Mouse (Mus musculus): ENCODE results near the gene Cep295nl. TPM values are rescaled to one million over a fixed set of nuclear protein-coding genes. Genes with fewer than 3 reads are reported as not detected.

The Cep295nl gene
- polyA plus RNA-seq, 1 experiment from 2014 or later: 0.40 TPM

GRCm38 (mm10) chr11:118362971-118363518 lies 20.7 kb upstream of the Cep295nl start:
- H3K9ac ChIP-seq (ENCODE audit: low read length): peak overlapping the region; percentile 36
- DNase-seq (ENCODE audit: low spot score, missing footprints): peak; percentile 84

GRCm38 (mm10) chr11:118362501-118362900 lies 20.2 kb upstream of the Cep295nl start:
- H3K9me3 ChIP-seq (ENCODE audit: control insufficient read depth, low read length): no peaks in the 10 kb centered on the region
- no peak overlapping the region for H3K27ac ChIP-seq (ENCODE audit: low read depth, low read length)
- H3K4me3 ChIP-seq (ENCODE audit: low read depth, low read length): no peak overlapping the region
- H3K27me3 ChIP-seq (ENCODE audit: control insufficient read depth, insufficient read depth, low read length): no peaks in the 10 kb centered on the region
- no peak overlapping the region for H3K4me2 ChIP-seq
- H3K4me1 ChIP-seq (ENCODE audit: control insufficient read depth, insufficient read depth, low read length): no peaks in the 10 kb centered on the region; the same call in 1 of the 2 replicates
- no peak for ATAC-seq (ENCODE audit: low FRiP score)
- 54% methylated on average over 1 of the region's 1 CpGs for WGBS
- H3K9ac ChIP-seq (ENCODE audit: low read length): no peak overlapping the region
- no peak for DNase-seq (ENCODE audit: low spot score, missing footprints)
- H3K36me3 ChIP-seq (ENCODE audit: control insufficient read depth, insufficient read depth, low read length): no peaks in the 10 kb centered on the region

More at GRCm38 (mm10) chr11:118362971-118363518, 20.7 kb upstream of the Cep295nl start:
- H3K4me1 ChIP-seq (ENCODE audit: control insufficient read depth, insufficient read depth, low read length): no peaks in the 10 kb centered on the region; the same call in 1 of the 2 replicates
- no peak overlapping the region for H3K4me3 ChIP-seq (ENCODE audit: low read depth, low read length)
- H3K27ac ChIP-seq (ENCODE audit: low read depth, low read length): no peak overlapping the region
- H3K36me3 ChIP-seq (ENCODE audit: control insufficient read depth, insufficient read depth, low read length): no peaks in the 10 kb centered on the region
- WGBS: 8% methylated on average over 8 of the region's 8 CpGs
- ATAC-seq (ENCODE audit: low FRiP score): 0 out of 2 replicates have a peak, but pooled peaks have one; percentile 16
- H3K4me2 ChIP-seq: no peak overlapping the region
- H3K9me3 ChIP-seq (ENCODE audit: control insufficient read depth, low read length): no peaks in the 10 kb centered on the region
- H3K27me3 ChIP-seq (ENCODE audit: control insufficient read depth, insufficient read depth, low read length): no peaks in the 10 kb centered on the region

- H3K27me3 ChIP-seq (ENCODE audit: control insufficient read depth, insufficient read depth, low read length): no peaks in the 10 kb centered on the region
- H3K4me1 ChIP-seq (ENCODE audit: control insufficient read depth, insufficient read depth, low read length): no peaks in the 10 kb centered on the region; the same call in 1 of the 2 replicates
- no peak overlapping the region for H3K4me3 ChIP-seq (ENCODE audit: low read depth, low read length)
- WGBS: 80% methylated on average over 10 of the region's 10 CpGs
- no peak overlapping the region for H3K27ac ChIP-seq (ENCODE audit: low read depth, low read length)
- no peak overlapping the region for H3K4me2 ChIP-seq
- ATAC-seq (ENCODE audit: low FRiP score) (no peak), DNase-seq (ENCODE audit: low spot score, missing footprints) (no peak)
- no peaks in the 10 kb centered on the region for H3K36me3 ChIP-seq (ENCODE audit: control insufficient read depth, insufficient read depth, low read length)
- no peaks in the 10 kb centered on the region for H3K9me3 ChIP-seq (ENCODE audit: control insufficient read depth, low read length)
- H3K9ac ChIP-seq (ENCODE audit: low read length): no peak overlapping the region
These were observed 18.6 kb upstream of the Cep295nl start for GRCm38 (mm10) chr11:118360907-118361341.

- WGBS: 81% methylated on average over 7 of the region's 7 CpGs
- Histone ChIP-seq H3K27ac (ENCODE audit: low read depth, low read length) (no peak overlapping the region), H3K4me1 (ENCODE audit: control insufficient read depth, insufficient read depth, low read length) (no peaks in the 10 kb centered on the region; the same call in 1 of the 2 replicates)
These were observed 18.2 kb upstream of the Cep295nl start for GRCm38 (mm10) chr11:118360491-118360890.

GRCm38 (mm10) chr11:118355640-118356039 lies 13.3 kb upstream of the Cep295nl start, which contains the start of gene Timp2:
Gene Timp2 (minus strand): TSS chr11:118355740.
- Histone ChIP-seq H3K9me3 (ENCODE audit: control insufficient read depth, low read length) (no peaks in the 10 kb centered on the region), H3K9ac (ENCODE audit: low read length) (peak within 1 kb of the TSS; percentile 91), H3K4me2 (peak within 1 kb of the TSS; percentile 84), H3K4me3 (ENCODE audit: low read depth, low read length) (peak within 1 kb of the TSS; percentile 70), H3K4me1 (ENCODE audit: control insufficient read depth, insufficient read depth, low read length) (peaks cover 15% of the 10 kb centered on the region), H3K27ac (ENCODE audit: low read depth, low read length) (peak within 1 kb of the TSS; percentile 62; the same call in 1 of the 2 replicates), H3K36me3 (ENCODE audit: control insufficient read depth, insufficient read depth, low read length) (no peaks in the 10 kb centered on the region; the same call in 1 of the 2 replicates), H3K27me3 (ENCODE audit: control insufficient read depth, insufficient read depth, low read length) (no peaks in the 10 kb centered on the region)
- 27% methylated on average over 6 of the region's 6 CpGs for WGBS
- ATAC-seq (ENCODE audit: low FRiP score): peak; percentile 15; the same call in 1 of the 2 replicates
- DNase-seq (ENCODE audit: low spot score, missing footprints): no peak

More at GRCm38 (mm10) chr11:118360491-118360890, 18.2 kb upstream of the Cep295nl start:
- no peak overlapping the region for H3K4me2 ChIP-seq
- no peak overlapping the region for H3K9ac ChIP-seq (ENCODE audit: low read length)
- DNase-seq (ENCODE audit: low spot score, missing footprints): no peak
- no peaks in the 10 kb centered on the region for H3K9me3 ChIP-seq (ENCODE audit: control insufficient read depth, low read length)
- ATAC-seq (ENCODE audit: low FRiP score): no peak
- H3K27me3 ChIP-seq (ENCODE audit: control insufficient read depth, insufficient read depth, low read length): no peaks in the 10 kb centered on the region
- H3K4me3 ChIP-seq (ENCODE audit: low read depth, low read length): no peak overlapping the region
- H3K36me3 ChIP-seq (ENCODE audit: control insufficient read depth, insufficient read depth, low read length): no peaks in the 10 kb centered on the region

GRCm38 (mm10) chr11:118355205-118355604 lies 12.9 kb upstream of the Cep295nl start:
- peak overlapping the region; percentile 91 for H3K9ac ChIP-seq (ENCODE audit: low read length)
- under 1% methylated on average over 32 of the region's 43 CpGs for WGBS
- DNase-seq (ENCODE audit: low spot score, missing footprints) (peak; percentile 97), ATAC-seq (ENCODE audit: low FRiP score) (peak; percentile 94)
- H3K36me3 ChIP-seq (ENCODE audit: control insufficient read depth, insufficient read depth, low read length): no peaks in the 10 kb centered on the region; the same call in 1 of the 2 replicates
- peak overlapping the region; percentile 70 for H3K4me3 ChIP-seq (ENCODE audit: low read depth, low read length)
- peak overlapping the region; percentile 62; the same call in 1 of the 2 replicates for H3K27ac ChIP-seq (ENCODE audit: low read depth, low read length)
- peak overlapping the region; percentile 84 for H3K4me2 ChIP-seq
- H3K4me1 ChIP-seq (ENCODE audit: control insufficient read depth, insufficient read depth, low read length): peaks cover 15% of the 10 kb centered on the region
- H3K27me3 ChIP-seq (ENCODE audit: control insufficient read depth, insufficient read depth, low read length): no peaks in the 10 kb centered on the region
- no peaks in the 10 kb centered on the region for H3K9me3 ChIP-seq (ENCODE audit: control insufficient read depth, low read length)

GRCm38 (mm10) chr11:118354636-118355191 lies 12.4 kb upstream of the Cep295nl start:
- peak; percentile 67 for ATAC-seq (ENCODE audit: low FRiP score)
- peaks cover 15% of the 10 kb centered on the region for H3K4me1 ChIP-seq (ENCODE audit: control insufficient read depth, insufficient read depth, low read length)

GRCm38 (mm10) chr11:118349494-118349893 lies 7.2 kb upstream of the Cep295nl start:
- DNase-seq (ENCODE audit: low spot score, missing footprints) (no peak), ATAC-seq (ENCODE audit: low FRiP score) (no peak)
- H3K27ac ChIP-seq (ENCODE audit: low read depth, low read length): no peak overlapping the region
- H3K4me1 ChIP-seq (ENCODE audit: control insufficient read depth, insufficient read depth, low read length): peaks cover 14% of the 10 kb centered on the region
- no peak overlapping the region for H3K4me3 ChIP-seq (ENCODE audit: low read depth, low read length)
- H3K4me2 ChIP-seq: no peak overlapping the region
- no peaks in the 10 kb centered on the region for H3K9me3 ChIP-seq (ENCODE audit: control insufficient read depth, low read length)
- H3K9ac ChIP-seq (ENCODE audit: low read length): no peak overlapping the region
- 93% methylated on average over 5 of the region's 5 CpGs for WGBS
- H3K27me3 ChIP-seq (ENCODE audit: control insufficient read depth, insufficient read depth, low read length): no peaks in the 10 kb centered on the region
- H3K36me3 ChIP-seq (ENCODE audit: control insufficient read depth, insufficient read depth, low read length): no peaks in the 10 kb centered on the region; the same call in 1 of the 2 replicates

More at GRCm38 (mm10) chr11:118354636-118355191, 12.4 kb upstream of the Cep295nl start:
- Histone ChIP-seq H3K36me3 (ENCODE audit: control insufficient read depth, insufficient read depth, low read length) (no peaks in the 10 kb centered on the region; the same call in 1 of the 2 replicates), H3K27ac (ENCODE audit: low read depth, low read length) (peak overlapping the region; percentile 62; the same call in 1 of the 2 replicates), H3K9me3 (ENCODE audit: control insufficient read depth, low read length) (no peaks in the 10 kb centered on the region), H3K4me3 (ENCODE audit: low read depth, low read length) (peak overlapping the region; percentile 70), H3K9ac (ENCODE audit: low read length) (peak overlapping the region; percentile 91), H3K27me3 (ENCODE audit: control insufficient read depth, insufficient read depth, low read length) (no peaks in the 10 kb centered on the region), H3K4me2 (peak overlapping the region; percentile 84)
- no peak for DNase-seq (ENCODE audit: low spot score, missing footprints)
- WGBS: under 1% methylated on average over 47 of the region's 47 CpGs

GRCm38 (mm10) chr11:118348877-118349276 lies 6.6 kb upstream of the Cep295nl start:
- no peak for ATAC-seq (ENCODE audit: low FRiP score)
- Histone ChIP-seq H3K27ac (ENCODE audit: low read depth, low read length) (no peak overlapping the region), H3K4me1 (ENCODE audit: control insufficient read depth, insufficient read depth, low read length) (peaks cover 8% of the 10 kb centered on the region), H3K4me2 (no peak overlapping the region), H3K4me3 (ENCODE audit: low read depth, low read length) (no peak overlapping the region), H3K9ac (ENCODE audit: low read length) (no peak overlapping the region), H3K27me3 (ENCODE audit: control insufficient read depth, insufficient read depth, low read length) (no peaks in the 10 kb centered on the region), H3K36me3 (ENCODE audit: control insufficient read depth, insufficient read depth, low read length) (no peaks in the 10 kb centered on the region; the same call in 1 of the 2 replicates), H3K9me3 (ENCODE audit: control insufficient read depth, low read length) (no peaks in the 10 kb centered on the region)
- WGBS: 74% methylated on average over 5 of the region's 5 CpGs
- no peak for DNase-seq (ENCODE audit: low spot score, missing footprints)

All from midbrain, embryonic 11.5 days (tissue).